Mouse (Mus musculus) c-Kit-positive CD71-positive TER-119-negative erythroid progenitor cells, embryonic 14.5 days (primary cell): ENCODE results near the gene Nrxn1.

Experiments used
- DNase-seq: peaks from one replicate; pipeline ENCODE4 v3.0.0-alpha.2; 2013; ENCODE audit warnings: low read depth

Nrxn1 gene

DNA sequence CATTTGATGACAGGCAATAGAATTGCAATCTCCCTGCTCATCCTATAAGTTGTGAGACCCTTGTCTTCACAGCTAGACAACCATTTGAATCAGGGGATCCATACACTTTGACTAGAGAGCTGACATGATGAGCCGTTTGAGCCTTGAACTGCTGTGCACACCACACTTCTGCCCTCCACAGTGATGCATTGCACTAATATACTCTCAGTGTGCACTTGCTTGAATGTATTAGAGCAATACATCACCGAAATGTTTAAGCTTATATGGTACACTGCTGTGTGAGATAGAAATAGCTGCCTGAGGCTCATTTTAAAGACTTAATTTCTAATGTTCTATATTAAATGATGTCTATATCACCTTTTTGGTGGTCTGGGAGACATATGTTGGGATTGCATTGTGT is 430.6 kb downstream of the Nrxn1 start:
- no peak for DNase-seq

DNA sequence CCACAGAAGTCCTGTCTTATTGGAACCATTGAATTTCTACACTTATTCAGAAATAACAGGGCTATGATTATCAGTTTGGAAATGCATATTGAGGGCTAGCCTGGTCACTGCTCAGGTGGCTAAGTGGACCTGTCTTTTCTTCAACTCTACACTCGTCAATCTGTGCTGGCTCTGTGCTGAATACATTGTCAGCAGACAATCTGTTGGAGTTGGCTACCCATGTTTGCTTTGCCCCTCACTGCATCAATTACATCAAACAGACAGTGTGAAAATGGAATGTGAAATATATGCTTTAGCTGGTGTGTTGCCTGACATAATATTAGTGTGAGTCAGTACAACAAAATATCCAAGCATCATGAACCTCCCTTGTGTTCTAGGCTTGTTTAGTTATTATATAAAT is 438.4 kb downstream of the Nrxn1 start:
- no peak for DNase-seq

DNA sequence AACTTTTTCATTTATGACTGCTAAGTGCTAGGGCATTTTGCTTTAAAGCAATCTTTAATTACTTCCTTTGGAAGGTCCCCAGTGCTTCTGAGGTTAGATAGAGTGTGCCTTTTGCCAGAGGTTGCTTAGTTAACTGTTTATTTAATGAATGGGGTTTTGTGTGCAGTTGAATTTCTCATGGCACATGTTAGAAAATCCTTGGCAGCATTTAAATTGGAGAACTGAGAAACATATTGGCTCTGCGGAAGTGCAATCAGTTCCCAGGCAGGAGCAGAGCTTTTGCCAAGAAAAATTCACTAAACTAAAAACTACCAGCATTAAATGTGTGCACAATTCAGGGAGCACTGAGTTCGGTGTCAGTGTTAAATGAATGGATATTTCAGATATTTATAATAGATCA is 439.5 kb downstream of the Nrxn1 start:
- DNase-seq = no peak

DNA sequence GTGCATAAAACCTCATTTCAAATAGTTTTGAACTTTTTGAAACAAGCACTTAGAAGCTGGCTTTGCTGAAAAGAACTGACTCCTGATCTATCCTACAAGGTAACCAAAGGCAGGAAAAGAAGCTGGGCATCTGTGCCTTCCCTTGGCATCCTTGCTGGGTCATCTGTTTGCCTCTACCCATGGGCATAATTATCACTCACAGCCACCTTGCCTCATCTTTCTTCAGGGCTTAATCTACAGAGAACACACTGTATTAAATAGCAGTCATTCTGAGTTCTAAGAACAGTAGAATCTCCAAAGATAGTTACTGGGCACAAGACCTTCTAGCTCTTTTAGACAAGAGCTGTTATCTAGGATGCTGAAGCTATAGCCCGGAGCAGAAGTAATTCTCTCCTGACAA is 442.6 kb downstream of the Nrxn1 start:
- no peak for DNase-seq

DNA sequence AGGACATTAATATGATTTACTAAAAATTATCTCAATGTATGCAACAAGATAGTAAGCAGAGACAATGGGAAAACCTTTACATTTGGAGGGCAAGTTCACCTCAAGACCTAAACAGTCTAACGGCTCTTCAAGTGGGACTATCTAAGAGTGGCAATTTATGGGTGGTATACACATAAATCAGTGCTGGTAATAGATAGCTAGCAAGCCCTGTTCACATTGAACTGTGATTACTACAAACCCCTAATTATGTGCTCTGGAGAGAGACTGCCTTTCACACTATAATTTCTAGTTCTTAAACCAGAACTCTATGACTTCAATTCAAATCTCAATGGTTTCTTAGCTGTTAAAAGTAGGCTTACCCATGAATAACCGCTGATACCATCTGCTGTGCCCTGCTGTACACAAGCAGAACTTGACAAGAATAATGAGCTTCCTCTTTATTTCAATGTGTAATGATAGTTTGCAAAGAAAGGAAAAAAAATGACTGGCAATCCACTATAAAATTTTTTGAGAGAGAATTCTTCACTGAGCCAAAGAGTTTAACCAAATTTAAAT is 453.8 kb downstream of the Nrxn1 start:
- DNase-seq = no peak

DNA sequence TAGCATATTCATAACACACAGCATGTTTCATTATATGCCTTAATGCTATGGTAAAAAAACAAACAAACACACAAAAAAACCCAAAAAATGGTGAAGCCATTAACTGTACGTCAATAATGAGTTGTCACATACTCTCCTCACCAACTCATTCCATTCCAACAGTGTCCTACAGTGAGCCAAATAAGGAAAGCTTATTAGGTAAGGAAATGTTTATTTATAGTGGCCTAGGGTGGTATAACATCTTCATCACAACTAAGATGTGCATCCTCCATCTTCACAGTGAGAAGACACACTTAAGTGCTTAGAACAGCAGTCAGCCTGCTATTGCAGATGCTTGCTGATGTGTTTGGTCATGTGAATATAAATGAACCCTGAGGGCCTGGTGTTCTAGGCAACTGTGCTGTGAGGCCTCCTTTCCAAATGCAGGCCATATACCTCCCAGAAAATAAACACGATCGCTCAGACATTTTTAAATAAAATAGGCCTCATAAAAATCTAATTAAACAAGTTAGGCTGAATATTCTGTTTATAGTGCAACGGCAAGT is 454.6 kb downstream of the Nrxn1 start:
- DNase-seq = no peak

DNA sequence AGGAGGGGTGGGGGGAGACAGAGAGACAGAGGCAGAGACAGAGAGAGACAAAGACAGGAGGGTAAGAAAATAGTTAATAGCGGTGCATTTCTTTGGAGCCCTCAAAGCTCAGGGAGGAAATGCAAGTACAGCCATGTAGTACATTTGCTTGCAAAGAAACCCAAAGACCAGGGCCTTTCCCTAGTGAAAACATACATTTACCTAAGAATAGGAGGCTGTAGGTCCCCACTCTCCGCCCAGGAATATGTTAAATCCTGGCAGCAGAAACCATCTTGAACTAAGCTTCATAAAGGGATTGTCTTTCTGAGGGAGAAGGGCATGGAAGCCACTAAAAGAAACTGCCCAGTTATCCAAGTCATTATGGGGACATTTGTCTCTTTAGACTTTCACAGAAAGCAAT is 461.5 kb downstream of the Nrxn1 start:
- DNase-seq = no peak

DNA sequence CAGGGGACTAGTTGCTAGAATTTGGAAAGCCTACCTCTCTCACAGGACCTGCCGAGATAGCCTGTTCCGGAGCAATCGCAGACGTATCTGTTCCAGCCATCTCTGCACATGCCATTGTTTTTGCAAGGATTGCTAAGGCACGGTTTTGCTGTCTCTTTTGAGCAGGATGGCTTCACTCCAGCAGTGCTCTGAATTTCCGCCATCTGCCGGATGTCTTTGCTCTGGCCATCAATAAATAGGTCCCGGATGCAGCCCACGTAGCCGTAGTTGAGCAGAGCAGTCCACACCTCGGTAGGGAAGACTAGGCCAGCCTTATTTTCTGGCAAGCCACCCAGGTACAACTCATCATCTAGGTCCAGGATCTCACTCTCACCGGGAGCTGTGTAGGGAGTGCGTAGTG is 463.0 kb downstream of the Nrxn1 start:
- no peak for DNase-seq

DNA sequence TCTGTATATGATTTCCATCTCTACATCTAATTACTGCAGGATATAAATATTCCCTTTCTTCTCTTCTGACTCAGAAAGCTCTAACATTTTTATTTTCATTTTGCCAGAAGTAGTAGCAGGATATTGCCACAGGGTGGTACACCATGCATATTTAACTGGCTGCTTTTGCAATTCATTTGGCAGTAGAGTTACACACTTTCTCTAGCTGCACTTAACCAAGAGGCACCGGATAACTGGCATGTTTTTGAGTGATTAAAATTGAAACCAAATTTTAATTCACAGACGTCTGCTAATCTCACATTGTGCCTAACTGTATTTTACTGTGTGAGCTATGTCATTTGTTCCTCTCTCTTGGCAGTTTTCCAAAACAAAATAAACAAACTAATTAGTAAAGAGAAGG is 464.4 kb downstream of the Nrxn1 start:
- DNase-seq = no peak

DNA sequence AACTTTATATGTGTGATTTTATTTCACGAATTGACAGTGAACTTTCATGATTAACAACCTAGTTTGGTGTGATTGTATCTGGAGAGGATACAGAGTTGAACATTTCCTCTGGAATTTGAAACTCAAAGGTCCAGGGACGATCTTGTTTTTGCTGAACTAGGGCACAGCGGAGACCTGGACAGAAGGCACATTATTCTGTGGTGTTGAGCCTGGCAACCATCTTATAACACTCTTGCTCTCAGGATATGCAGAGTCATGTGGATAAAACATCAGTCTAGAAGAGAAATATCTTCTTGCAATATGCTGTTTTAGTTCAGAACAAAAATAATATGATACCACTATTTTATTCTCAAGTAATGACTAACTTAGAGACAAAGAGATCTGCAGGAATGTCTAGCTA is 464.9 kb downstream of the Nrxn1 start:
- no peak for DNase-seq

DNA sequence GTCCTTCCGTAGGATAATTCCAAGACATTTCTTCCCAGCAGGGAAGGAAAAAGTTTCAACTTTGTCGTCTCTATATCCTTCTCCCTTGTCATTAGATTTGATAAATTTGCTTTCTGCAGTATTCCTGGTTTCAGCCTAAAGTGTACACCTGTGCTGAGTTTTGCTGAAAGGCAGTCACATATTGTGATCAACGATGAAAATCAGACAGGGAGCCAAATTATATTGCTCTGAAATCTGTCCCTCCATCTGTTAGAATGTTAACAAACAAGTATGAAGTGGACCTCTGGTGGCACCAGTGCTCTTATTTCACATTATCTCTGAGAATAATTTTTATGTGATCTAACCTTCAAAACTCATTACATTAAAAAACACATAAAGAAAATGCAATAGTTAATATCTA is 465.5 kb downstream of the Nrxn1 start:
- DNase-seq = no peak

DNA sequence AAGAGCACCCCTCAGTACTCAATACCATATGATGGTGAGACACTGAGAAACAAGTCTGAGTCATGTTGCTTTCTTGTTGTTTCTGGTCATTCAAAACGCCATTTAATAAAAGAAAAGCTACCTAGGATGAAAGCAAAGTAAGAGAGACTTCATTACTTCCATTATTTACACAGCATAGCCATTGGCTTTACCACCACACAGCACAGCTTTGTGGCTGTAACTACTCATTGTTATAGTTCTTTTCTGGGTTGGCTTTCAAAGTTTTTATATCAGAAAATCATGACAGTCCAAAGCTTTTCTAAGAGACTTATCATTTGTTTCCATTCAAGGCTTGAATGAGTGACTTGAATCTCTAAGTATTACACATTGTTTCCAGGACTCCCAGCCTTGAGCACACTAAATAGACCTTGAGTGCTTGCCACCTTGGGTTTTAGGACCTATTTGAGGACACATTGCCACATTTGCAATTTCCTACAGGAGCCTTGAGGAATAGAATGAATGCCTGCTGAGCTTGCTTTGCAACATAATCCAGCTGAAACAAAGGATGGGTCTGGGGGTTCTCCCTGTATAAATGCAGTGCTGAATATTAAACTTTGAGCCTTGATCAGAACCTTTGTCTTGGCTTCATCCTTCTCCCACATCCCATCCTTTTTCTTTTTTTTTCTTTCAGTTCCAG is 468.1 kb downstream of the Nrxn1 start:
- DNase-seq = no peak

DNA sequence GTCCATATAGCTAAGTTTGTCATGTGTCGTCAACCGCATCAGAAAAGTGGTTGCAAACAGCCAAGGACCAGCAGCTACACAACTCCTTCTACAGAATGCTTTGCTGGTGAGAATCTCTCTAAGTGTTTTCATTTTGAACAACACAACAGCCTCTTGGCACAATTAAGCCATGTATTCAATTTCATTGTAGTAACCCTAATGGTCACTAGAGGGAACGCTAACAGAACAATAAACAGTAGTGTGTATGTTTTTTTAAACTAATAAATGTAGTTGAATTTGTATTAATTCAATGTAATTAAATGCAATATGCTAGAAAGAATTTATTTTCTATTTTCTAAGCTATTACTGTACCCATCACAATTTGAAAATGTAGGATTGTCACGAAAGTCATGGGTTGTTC is 471.0 kb downstream of the Nrxn1 start:
- DNase-seq = no peak

DNA sequence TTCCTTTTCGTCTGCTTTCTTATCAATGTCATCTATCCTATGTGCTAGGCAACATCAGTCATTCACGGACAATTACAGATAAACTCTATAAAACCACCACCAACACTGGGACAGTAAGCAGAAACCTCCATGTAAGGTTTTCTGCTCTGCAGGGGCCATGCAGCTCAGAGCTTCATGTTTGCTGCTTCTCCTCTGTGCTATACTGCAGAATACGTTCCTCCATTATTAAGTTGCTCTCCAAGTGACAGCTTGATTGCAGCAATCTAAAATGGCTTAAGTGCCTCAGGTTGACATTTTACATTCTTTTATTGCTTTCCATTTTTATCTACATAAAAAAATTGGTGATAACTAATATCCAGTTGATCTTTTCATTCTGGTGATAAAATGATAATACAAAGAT is 477.9 kb downstream of the Nrxn1 start:
- DNase-seq = no peak

DNA sequence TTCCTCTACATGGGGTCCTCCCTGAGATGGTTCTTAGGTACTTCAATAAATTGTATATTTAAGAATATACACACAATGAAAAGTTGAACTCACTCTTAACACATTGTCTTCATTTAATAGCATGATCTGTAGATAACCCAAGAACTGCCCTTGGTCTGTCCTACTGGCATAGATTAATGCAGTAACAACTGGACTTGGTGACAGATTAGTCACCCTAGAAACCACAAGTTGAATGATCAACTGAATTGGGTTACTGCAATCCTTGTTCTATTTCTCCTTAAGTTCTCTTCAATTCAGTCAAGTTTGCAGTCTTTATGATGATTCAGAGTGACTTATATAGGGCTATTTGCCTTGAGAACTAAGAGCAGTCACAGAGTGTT is 485.5 kb downstream of the Nrxn1 start:
- DNase-seq = no peak

DNA sequence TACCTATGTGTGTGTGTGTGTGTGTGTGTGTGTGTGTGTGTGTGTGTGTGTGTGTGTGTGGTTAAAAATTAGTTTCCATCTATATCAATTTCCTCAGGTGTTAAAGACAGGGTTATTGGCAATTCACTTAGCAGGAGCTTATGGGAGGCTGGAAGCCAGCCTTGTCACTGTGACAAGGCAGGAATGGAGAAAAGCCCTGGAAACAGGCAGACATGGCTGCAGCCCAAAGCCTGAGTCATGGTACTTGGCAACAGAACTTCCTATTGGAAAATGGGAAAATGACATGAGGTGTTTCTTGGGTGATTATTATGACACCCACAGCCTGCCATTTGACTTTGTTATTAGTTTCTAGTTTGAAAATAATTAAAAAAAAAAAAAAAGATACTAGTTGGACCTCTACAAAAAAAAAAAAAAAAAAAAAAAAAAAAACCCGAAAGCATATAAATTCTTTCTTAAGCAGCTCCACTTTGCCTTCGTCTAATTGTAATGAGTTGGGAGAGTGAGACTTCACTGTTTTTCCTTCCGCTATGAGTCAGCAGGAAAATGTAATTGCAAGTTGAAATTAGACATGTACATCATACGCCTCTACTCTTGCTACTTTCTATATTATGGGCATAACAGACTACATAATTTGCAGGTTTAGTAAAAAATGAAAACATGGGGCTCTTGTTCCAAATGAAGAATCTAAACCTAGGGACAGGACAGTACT is 486.0 kb downstream of the Nrxn1 start:
- no peak for DNase-seq

DNA sequence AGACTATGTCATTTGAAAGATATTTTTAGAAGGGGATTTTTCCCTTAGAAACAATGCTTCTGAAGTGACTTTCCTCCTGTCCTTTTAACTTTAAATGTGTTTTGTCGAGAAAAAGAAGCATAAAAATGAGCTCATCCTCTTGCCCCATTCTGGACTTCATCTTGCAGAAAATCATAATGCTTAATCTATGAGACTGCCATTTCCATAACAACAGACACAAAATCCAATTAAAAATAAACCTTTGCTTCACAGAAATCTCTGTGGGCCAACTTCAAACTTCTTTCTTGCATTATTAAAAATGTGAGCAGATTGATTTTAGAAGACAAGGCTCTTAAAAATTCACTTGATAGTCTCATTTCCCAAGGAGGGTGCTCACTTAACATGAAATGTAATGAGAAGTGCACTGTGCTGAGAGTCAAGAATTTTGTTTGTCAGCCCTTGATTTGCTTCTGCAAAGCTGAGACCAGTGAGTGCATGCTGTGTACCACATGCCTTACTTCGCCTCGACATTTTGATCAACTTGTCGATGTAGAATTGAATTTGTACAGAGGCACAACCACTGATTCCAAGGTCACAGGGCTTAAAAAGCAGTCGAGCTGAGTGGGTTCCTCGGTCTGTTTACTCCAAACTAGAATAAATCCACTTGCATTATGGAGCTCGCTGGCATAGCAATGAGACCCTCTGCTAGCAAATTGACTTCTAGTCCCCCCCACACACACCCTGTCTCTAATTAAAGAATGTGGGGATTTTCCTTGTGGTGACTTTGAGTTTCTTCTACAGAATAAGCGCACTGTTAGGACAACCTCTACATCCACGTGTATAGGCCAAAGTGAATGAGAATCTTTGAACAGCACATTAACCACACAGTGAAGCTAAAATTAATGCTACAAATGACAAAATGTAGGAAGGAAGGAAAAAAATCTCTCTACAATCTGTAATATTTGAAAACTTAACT is 493.0 kb downstream of the Nrxn1 start:
- DNase-seq = no peak

DNA sequence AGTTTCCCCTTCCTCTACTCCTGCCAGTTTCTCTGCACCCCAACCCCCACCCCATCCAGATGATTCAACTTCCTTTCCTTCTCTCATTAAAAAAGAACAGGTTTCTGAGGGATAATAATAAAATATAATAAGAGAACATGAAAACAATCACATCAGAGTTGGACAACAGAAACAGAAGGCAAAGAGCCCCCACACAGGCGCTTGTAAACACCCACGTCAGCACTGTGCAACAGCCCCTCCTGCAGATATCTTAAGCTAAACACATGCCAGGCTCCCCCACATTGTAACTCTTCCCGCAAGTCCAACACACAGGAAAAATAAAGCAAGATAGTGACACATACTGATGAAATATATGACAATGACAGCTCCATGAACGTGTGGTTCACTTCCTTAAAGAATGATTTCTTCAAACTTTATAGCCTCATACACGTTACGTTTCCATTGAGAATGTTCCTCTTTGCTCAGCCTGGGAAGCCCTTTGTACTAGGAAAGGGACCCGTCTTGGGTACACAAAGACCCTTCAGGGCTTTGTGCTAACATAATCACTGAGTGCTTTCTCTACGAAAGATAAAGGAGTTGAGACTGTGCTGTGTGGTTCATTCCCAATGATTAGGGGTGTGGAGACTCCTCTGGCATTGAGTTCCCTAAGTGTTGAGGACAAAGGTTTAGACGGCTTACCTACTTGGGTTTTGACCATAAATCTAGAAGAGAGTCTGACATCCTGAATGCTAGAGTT is 497.9 kb downstream of the Nrxn1 start:
- DNase-seq = no peak

DNA sequence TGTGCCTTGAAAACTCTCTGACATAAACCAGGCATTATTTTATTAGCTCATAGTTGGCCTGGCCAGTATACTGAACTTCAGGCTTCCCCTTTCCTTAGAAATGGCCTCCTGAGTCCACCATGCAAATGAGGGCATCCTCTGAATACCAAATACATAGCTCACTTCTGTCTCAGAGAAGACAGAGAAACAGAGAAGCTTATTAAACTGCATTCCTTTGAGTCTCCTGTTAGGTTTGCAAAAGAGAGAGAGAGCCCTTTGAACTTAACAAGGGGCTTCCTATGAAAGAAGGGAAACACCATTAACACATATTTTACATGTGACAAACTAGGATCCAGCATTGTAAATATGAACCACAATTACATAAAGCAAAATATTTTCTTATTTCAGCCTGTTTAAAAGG is 506.0 kb downstream of the Nrxn1 start:
- no peak for DNase-seq

DNA sequence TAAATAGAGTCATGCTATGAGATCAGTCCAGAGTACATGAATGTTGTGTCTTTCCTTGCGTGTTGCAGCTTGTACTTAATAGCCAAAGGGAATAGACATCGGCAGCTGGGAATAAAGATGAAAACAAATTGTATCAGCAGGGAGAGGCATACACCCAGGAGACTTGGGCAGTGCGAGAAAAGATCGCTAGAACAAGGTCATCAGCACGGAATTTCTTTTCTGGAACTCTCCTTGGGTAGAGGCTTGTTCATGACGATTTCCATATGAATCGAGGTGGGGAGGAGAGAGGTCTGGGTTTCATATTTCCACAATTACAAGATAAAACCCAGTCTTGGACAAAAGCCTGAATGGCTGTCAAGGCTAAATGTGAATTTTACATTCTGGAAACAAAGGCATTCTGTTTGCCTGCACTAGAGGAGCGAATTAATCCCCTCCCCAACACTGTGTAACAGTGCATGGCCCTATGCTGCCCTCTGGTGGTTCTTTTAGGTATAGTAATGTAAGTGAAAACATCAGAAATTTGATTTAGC is 508.1 kb downstream of the Nrxn1 start:
- peak; percentile 19 for DNase-seq

DNA sequence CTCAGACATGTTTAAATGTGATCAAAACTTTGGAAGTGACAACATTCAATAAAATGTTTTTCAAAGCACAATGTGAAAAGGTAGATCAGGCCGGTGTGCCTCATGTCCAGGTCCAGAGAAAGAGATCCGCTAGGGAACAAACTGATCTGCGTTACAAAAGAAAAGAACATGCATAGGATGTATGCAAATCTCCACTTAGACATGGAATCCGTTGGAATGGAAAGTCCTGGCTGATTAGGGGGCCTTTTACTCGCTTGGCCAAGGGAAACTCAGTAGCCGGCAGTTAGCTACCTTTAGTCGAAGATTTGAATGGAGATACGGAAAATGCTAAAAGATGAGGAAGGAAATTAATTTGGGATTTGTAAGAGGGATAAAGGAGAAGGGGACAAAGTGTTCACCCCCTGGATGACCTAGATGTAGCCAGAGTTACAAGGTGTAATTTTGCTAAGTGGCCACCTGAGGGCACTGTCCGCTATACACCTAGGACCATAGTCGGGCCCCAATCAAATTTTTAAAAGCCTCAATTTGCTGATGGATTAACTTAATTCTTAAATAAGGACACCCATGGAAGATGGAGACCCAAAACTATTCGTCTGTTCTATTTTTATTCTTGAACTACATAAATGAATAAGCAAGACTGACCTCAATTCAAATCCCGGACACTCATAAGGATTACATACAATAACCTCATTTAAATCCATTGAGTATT is 508.9 kb downstream of the Nrxn1 start:
- peak; percentile 1 for DNase-seq
